Mouse (Mus musculus) right cerebral cortex, postnatal 25 days (tissue): ENCODE results near the gene Pnisr.
A peak's percentile ranks its signal among the peaks of the same experiment; 100 is the strongest.

Source experiments
- DNase-seq: peaks from one replicate; pipeline ENCODE4 v3.0.0; 2022

The Pnisr gene

GRCm38 (mm10) chr4:21847481-21848286 lies at the start of gene Pnisr:
Gene Pnisr, plus strand, starts transcription at chr4:21847583.
- peak; percentile 90 for DNase-seq

DNA sequence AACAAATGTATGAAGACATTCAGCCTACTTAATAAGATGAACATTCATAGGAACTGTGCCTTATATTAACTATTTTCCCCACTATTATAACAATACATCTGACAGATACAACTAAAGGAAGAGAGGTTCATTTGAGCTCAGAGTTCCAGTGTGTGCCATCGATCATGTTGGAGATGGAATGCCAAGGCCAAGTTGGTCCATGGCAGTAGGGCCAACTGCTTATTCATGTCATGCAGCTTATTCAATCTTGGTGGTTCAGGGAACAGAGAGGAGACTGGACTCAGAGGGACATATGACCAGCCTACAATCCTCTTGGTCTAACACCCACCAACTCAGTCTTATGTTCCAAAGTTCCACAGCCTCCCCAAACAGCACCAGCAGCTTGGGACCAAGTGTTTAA lies 46.4 kb upstream of the Pnisr start:
- no peak for DNase-seq

GRCm38 (mm10) chr4:21801620-21802019 lies 45.8 kb upstream of the Pnisr start:
- no peak for DNase-seq

DNA sequence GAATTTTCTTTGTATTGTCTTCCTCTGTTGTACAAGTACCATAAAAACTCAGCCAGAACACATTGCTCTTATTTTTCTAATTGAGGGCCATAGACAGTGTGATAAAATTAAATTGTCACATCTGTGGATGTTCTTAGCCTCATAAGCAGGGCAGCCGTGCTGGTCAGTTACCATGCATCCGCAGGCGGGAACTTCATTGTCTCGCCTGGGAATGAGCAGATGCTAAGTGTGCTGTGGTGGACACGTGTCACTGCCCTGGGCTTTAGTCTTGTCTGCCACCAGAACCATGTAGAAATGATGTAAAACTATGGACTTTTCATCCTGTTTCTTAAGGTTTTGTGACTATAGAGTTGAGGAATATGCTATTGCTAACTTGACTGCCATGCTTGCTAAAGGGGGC lies 40.2 kb upstream of the Pnisr start:
- no peak for DNase-seq

DNA sequence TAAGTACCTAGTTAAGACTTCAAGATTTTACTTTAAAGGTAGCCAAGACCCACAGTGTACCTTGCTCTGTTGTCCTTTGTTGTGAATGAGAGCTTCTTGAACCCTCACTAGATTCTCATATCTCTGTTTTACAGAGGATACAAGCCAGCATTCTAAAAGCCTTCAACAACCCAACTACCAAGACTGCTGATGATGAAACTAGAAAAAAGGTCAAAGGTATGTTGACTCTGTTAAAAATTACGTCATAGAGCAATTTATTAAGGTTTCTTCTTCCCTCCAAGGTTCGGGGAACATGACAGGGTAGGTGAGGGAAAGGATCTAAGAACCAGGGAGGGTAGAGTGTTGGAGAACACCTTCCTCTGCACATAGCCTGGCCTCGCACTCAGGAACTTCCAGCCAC lies 36.8 kb upstream of the Pnisr start:
- DNase-seq: no peak

GRCm38 (mm10) chr4:21812635-21813034 lies 34.7 kb upstream of the Pnisr start:
- DNase-seq: no peak

DNA sequence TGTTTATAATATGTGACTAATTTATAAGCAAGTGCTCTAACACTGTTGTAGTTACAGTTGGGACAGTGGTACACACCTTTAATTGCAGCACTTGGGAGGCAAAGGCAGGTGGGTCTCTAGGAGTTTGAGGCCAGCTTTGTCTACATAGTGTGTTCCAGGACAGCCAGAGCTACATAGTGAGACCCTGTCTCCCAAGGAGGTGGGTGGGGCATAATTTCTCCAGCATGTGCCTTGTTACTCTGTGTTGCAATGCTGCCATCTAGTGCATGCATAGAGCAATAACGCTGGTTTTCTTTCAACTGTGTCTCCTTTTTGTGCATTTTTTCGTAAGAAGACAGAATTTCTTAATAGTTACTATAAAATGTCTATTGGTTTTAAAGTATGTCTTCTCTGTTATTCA lies 33.4 kb upstream of the Pnisr start:
- DNase-seq: no peak

DNA sequence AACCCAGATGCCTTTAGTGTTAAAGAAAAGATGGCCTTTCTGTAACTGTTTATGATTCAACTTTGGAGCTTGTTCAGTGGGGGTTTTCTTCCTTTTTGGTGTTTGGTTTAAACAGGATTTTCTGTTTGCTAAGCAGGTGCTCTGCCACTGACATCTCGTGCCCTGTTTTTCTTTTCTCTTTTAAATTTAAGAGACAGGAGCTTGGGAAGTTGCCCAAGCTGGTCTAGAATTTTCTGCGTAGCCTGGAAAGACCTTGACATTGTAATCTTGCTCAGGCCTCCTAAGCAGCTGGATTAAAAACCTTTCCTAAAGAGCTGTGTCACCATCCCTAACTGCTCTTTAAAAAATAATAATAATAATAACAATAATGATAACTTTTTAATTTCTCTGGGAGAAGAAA lies 20.8 kb upstream of the Pnisr start:
- DNase-seq: no peak

- DNase-seq: no peak
Measured at GRCm38 (mm10) chr4:21832844-21833243, 14.5 kb upstream of the Pnisr start.

DNA sequence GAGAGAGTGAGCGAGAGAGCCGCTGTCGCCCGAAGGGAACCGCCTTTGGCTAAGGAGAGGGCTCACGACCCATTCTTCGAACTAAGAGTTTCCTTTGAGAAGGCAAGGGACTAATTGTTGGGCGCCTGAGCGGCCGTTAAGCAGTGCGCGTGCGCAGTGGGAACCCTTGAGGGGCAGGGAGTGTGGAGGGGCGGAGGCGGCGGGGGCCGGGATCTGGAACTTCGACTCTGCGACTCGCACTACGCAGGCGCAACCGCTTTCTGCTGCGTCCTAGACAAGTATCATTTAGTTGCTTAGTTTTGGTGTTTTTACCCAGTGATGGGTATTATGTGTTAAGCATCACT lies 876 bp downstream of the Pnisr start:
- peak; percentile 86 for DNase-seq

DNA sequence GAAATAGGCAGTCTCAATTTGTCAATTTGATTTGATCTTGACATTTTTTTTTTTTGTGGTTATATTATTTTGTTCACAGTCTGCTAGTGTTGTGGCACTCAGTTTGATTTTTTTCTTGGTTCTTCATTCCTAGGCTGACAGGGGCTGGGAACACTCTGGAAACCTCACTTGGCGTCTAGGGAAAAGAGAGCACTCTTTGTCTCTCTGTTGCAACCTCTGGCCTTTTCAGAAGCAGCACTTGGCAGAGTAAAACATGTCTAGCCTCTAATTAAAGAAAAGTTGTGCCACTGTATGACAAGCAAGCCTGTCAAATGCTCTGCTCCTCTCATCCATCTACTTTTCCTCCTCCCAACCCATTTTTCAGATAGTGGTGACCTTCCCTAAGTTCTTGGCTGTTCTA lies 10.1 kb downstream of the Pnisr start:
- no peak for DNase-seq

GRCm38 (mm10) chr4:21865226-21865625 lies 17.8 kb downstream of the Pnisr start:
- DNase-seq: no peak

GRCm38 (mm10) chr4:21878776-21879175 lies 31.4 kb downstream of the Pnisr start:
- no peak for DNase-seq

GRCm38 (mm10) chr4:21879565-21880220 lies 32.3 kb downstream of the Pnisr start, which contains the start of gene Coq3:
Gene Coq3, plus strand, starts transcription at chr4:21879673.
- DNase-seq: peak; percentile 84

DNA sequence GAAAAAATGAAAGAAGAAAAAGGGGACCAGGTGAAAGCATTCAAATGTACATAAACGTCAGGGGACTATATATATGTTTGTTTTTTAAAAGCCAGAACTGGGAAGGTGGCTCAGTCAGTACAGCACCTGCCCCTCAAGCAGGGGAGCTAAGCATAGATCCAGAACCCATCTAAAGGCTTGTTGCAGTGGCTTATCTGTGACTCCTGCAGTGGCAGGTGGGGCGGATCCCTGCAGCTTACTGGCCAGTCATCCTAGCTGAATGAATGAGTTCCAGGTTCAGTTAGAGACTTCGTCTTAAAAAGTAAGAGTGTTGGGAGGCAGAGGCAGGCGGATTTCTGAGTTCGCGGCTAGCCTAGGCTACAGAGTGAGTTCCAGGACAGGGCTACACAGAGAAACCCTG lies 35.4 kb downstream of the Pnisr start:
- DNase-seq: no peak

DNA sequence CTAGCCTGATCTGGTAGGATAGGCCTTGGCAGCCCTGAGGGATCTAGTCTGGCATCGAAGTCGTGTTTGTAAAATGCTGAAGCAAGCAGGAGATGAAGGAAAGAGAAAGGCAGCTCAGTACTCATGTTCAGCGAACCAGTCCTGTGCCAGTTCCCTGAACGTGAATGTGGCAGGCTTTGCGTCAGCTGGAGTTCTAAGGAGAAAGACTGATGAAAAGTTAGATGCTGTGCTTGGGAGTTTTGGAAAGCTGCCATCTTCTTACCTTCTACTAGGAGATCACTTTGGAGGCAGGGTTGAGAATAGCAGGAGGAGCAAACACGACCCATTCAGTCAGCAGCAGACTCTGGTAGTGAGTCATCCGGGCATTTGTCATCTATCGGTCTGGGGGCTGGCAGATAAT lies 38.4 kb downstream of the Pnisr start:
- DNase-seq: no peak
